Mouse (Mus musculus): ENCODE measurements around the gene Hoxd9.

Gene Hoxd9

DNA sequence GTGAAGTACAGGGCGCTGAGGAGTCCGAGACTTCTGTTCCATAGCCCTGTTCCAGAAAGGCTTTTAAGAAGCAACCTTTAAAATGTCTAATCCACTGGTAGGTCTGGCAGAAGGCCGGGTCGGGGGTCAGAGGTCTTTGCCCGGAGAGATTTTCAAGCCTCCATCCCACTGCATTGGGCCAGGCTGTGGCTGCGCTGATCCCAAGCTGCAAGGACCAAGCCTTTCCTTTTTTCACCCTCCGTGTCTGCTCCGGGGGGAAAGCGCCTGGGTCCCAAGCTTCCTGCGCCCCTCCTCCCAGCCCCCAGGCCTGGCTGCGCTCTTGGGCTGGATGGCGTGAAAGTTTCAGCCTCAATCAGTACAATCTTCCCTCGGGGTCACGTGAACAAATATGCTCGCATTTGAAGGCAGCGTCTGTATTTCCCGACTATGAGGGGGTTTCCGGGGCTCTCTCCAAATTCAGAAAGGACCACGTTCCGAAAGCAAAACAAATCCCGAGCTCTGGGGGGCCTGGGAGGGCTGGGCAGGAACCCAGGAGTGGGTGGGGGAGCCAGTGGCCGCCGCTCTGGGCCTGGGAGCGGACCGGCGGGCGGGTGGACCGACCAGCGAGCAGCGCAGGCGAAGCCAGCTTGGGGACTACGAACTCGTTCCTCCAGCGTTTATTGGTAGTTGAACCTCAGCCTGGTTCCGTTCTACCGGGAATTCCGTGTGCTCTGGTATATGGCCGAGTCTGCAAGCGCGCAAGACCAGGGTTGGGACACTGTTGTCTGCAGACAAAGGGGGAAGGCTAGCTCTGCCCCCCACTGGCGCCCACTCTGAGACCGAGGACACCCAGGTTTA, 38.5 kb downstream of the Hoxd9 start:
- no peak for DNase-seq

DNA sequence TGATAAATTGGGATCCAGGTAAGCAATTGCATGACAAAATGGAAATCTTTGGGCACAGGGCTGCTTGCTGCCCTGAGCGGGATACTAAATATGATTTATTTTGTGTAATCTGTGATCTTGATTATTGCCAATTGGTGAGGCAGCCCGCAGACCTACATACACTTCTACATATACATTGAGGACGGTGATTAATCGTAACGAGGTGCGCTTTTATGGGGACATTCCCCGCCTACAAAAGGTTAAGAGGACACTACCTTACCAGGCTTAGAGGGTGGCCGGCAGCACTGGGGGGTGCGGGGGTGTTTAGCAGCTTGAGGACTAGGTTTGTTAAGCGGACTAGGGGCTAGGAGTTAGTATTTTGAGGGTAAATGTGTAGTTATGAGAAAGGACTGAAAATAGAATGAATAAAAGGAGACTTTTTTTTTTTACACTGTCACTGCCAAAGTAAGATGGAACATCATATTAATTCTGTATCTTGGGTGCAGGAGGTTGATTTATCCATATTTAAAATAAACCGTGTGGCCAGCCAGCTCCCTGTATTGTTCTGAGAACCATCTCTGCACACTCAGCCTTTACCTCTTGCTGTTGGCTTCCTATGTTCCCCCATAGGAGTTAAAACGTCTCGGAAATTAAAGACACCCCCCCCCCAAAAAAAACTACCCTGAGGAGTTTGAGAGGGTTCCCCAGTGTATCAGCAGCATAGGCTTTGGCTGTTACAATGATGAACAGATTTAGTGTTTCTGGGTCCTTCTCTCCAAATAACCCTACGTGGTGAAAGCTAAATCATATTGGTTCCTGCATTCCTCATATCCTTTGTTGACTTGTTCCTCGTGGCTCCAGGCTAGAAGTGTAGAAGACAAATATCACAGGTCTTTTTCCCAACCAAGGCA, 39.4 kb downstream of the Hoxd9 start:
- no peak for DNase-seq

DNA sequence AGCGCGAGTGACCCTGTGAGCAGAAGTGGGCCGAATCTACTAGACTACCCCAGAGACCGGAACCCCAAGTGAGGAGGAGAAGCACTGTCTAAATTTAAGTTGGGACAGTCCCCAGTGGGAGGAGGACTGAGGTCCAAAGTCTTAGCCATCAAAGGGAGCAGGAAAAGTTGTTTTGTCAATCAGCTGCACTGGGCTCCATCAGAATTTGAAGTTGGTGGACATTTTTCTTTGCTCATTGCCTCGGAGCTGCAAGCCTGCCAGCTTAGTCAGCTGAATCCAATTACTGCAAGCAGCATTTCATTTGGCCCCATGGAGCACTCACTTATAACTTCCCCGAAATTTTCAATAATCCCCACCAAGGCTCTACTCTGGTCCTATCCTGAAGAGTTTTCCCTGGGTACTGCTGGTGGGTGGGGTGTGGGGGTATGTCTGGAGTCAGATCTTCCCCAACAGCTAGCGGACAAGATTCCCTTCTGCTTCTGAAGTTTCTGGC, 40.1 kb downstream of the Hoxd9 start:
- DNase-seq, result no peak

DNA sequence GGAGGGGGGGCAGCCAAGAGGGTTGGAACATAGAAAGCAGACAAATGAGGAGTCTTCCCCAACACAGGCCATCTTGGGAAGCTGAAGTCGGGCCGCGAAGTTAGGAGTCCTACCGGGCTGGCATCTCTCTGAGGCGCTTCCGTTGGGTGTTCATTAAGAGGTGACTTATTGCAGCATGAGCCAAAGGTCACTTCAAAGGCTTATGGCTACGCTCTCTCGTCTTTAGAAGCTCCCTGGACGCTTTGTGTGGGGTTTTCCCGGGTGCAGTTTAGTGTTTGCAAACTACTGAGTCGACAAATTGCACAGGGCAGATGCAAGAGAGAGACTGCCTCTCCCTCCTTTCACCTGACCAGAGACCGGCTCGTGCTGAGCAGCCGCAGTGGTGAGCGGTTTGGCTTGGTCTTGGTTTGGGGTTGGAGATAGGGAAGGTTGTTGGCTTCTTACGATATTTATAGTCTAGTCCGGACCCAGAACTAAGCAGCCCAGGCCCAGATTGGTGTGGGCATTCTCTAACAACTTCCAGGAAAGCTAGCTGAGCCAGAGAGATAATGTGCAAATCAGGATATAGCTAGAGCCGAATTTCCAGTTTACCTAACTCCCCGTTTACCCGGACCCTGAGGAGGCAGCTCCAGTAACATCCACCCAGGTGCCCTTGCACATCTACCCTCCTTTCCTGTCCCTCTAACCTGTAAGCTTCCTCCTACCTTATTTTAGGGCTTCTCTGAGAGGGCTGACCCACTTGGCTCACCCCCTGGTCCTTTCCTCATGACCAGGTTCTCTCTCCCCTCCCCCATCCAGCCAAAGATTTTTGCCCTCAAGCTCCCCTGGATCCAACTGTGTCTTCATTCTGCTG, 41.3 kb downstream of the Hoxd9 start:
- no peak for DNase-seq

DNA sequence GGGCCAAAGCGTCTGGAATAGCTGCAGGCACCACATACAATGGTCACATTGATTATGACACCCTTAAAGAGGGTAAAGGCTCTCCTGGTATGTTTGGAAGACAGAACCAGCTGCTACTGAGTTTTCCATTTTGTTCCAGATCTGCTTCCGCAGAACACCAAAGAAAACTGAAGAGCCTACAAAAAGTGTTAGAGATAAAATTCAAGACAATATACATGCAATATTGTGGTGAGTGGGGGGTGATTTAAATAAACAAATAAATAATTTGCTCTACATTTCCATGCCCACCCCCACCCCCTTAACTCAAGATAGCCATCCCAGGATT, 41.9 kb downstream of the Hoxd9 start:
- no peak for DNase-seq

DNA sequence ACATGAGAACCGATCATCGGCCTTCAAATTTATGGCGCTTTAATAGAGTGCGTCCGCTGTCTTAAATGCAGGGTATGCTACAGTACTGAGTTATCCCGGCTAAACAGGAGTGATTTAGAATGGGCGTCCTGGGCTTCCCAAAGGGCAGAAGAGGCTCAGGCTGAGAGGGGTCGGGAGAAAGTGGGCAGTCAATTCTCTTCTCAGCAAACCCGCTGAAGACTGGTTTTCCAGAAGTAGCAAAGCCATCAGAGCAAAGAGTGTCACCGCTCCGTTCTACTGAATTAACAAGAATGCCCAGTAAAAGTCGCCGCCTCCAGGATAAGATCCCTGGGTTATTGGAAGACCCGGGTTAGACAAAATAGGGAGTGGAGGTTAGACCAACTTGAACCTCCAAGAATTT, 42.3 kb downstream of the Hoxd9 start:
- DNase-seq, result no peak

DNA sequence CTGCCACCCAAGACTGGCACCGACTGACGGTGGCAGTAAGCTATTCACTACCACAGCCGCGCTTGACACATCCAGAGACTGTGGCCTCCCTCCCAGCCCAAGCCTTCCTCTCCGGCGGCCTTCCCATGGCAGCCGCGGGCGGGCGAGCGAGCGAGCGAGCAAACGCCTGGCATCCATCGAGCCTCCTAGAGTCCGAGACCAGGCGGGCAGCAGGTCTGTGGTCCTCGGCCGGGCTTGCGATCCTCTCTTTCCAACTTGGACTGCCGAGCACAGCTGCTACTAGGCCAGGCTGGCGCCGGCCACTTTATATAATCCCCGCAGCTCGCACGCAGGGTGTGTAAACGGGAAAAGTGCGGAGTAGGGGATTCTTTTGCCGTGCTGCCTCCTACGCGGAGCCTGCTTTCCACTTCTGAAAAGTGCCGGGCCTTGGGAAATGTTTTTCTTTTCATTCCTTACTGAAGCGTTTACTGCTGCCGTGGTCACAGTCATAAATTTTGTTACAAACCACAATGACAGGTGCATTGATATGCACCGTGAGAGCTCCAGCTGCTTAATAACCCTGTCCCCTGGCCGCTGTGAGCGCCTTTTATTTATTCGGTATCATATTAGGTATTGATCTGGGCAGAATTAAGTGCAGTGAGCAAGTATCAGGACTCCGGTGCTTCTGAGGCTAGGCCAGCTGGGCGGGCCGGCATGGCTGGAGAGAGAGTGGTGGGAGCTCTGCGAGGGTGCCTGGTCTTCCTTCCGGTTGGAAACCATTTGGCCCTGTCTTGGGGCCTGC, 43.0 kb downstream of the Hoxd9 start:
- no peak for DNase-seq

DNA sequence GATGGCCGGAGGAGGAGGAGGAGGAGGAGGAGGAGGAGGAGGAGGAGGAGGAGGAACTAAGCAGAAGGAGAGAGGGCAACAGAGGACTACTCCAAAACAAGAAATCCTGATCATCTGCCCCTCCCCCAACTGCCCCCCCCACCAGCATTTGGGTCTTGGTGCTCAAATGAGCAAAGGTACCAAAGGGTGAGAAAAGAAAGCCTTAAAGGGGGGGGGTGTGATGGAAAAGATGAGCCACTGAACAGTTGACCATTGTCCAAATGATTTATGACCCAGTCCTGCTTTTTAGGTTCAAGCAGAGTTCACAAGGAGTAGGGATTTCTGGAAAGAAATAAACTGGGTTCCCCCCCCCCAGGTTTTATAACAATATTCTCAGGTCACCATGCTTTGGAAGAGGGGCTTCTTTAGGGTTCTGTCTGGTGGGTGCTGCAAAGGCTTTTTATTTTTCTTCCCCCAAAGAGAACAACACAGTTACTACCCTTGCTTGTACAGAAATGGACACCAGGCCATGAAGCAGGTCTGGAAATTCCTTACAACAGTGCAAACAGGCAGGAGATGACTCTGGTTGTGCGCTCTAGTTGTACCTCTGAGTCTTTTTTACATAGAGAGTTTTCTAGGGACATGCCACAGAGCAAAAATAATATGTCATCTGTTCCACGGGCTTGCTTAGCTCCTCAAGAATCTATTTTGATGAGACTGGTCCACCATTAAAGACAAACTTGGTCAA, 43.9 kb downstream of the Hoxd9 start:
- no peak for DNase-seq

DNA sequence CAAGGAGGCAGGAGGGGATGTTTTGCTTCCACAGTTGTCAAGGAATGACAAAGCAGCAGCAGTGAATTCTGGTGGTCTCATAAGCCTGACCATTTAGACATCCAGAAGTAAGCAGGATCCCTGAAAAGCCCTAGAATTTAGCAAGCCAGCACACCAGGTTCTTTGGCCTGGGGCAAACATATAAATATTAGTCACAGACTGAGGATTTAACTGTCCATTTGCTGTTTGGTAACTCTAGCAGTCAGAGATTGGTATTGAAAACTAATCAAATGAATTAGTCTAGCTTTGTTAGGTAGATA, 44.4 kb downstream of the Hoxd9 start:
- no peak for DNase-seq

DNA sequence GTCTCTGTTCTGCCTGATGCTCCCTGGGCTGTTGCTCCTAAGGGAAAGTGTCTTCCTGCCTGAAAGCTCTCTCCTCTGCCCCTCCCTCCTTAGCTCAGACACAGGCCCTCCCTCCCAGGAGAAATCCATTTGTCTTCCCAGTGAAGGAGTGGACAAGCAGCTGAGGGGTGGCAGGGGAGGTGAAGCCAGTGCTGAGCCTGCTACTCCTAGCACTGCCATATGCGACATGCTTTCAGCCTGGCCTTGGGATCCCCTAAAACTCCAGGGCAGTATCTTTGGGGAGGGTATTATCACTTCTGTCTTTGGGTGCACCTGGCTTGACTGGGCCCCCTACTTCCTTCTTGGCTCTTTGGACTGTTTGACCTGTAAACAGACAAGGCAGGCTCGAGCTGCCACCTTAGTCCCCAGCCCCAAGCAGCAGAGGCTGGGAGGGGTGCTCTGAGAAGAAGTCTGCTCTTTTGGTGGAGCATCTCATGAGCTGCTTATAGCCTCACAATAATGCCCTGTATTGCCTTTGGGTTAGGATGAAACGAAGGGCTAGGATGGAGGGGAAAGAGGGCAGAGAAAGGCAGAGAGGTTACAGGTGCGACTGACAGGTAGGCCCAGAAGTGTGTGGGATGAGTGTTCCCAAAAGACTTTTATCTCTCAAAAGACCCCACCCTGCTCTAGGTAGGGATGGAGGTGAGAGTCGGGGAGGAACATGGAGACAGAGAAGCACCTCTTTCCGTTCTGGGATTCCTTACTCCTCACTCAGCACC, 48.2 kb downstream of the Hoxd9 start:
- no peak for DNase-seq

DNA sequence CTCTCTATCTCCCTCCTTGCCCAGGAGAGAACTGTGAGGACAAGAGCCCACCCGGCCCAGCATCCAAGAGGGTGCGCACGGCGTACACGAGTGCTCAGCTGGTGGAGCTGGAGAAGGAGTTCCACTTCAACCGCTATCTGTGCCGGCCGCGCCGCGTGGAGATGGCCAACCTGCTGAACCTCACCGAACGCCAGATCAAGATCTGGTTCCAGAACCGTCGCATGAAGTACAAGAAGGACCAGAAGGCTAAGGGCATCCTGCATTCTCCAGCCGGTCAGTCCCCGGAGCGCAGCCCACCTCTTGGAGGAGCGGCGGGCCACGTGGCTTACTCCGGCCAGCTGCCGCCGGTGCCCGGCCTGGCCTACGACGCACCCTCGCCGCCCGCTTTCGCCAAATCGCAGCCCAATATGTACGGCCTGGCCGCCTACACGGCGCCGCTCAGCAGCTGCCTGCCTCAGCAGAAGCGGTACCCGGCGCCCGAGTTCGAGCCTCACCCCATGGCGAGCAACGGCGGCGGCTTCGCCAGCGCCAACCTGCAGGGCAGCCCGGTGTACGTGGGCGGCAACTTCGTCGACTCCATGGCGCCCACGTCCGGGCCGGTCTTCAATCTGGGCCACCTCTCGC, 48.9 kb downstream of the Hoxd9 start:
- DNase-seq, result no peak

DNA sequence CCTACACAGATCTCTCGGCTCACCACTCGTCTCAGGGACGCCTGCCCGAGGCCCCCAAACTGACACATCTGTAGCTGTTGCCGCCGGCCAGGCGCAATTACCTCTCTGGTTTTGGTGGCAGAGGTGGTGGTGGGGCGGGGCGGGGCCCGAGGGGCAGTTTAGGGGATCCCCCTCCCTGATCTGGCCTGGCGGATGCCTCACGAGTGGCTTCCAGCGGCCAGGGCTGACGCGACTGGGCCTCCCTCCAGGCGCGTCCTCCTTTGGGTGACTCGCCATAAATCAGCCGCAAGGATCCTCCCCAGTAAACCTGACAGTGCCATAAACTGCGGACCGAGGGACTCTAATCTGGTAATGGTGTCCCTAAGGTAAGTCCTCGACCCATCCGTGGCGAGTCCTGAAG, 49.5 kb downstream of the Hoxd9 start:
- no peak for DNase-seq

DNA sequence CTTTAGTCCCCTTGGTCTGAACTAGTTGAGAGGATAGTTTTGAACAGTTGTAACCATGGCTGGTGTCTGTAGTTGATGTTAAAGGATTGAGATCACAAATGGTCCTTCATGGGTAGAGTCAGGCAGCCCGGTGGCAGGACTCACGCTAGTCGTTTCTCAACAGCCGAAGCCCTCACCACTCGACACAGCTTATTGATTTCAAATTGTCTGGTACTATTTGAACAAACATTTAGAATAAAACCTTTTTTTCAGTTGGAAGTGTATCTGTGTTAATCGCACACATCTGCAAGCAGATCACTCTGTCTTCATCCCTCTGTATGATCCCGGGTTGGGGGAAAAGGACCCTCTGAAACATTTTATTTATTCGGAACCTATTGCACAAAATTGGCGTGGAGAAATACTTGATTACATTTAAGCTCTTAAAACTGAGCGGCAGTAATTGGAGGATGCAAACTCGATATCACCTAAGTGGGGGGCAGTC, 50.2 kb downstream of the Hoxd9 start:
- DNase-seq, result no peak

DNA sequence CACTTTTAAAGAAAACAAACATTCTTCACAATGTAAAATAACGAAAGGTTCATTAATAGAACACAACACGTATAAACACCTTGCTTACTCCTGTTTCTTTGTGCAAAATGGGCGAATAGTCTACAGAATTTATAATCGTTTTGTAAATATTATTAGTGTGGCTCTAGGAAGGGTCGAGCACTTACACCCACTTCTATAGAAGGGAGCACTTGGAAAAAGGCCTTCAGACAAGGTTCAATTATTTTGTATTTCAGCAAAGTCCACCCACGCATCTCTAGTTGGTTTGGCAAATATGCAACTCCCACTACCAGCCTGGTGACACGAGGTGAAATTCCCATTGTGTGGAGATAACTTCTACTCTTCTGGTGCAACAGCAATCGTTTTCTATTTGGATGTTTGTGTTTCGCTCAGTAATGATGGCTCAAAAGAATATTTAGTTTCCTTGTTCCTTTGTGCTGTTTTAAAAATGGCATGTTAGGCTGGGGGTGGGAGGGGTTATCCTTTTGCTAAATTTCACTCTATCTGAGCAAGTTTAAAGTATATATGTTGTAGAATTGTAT, 51.0 kb downstream of the Hoxd9 start:
- DNase-seq, result no peak

DNA sequence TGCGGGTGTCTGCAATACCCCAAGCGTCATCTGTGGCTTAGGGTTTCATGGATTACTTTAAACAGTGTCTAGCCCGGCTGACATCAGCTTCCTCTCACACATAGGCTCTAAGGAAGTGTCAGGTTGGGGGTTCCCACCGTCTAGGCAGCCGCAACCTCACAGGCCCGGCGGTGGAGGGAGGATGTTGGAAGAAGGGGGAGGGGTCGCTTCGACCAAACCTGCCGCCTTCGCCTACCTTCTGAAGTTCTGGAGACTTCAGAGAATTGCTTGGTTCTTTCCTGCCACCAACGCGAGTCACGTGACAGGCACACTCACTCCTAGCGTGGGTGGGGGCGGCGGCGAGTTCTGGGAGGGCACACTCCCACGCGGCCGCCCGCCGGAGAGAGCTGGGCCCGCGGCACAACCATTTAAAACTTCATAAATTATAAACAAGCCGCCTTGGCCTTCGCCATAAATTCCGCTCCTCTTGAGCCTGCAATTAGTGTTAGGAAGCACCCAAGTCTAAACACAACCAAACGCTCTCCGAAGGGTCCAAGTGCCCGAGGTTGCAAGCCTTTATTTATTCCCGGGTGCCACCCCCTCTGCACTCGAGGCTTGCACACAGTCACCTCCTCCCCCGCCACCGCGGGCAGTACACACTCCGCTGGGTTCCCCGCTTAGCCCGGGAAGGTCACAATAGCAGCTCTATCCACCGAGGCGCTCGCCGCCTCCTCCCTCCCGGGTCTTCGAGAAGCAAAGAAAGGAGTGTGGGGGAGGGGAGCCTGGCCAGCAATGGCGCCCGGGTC, 52.0 kb downstream of the Hoxd9 start:
- peak; percentile 13 for DNase-seq
